Mouse (Mus musculus) embryonic facial prominence, embryonic 12.5 days (tissue): ENCODE data around the gene Tmco1. TPM values are rescaled to one million over a fixed set of nuclear protein-coding genes. Genes with fewer than 3 reads are reported as not detected.
A peak's percentile ranks its signal among the peaks of the same experiment; 100 is the strongest.

Experiments used
- ATAC-seq: fragments of 200-750 bp; cut with Nextera tagmentation; 2 replicates; pipeline ENCODE4 v1.8.0; 2017; ENCODE audit not compliant: insufficient number of reproducible peaks, insufficient read depth, low FRiP score, low TSS enrichment
- H3K27ac ChIP-seq: fragments of 300-500 bp; sonication (generic); 2 replicates; pipeline ENCODE4 v1.5.1; 2016; ENCODE audit warnings: mild to moderate bottlenecking
- H3K27me3 ChIP-seq: fragments of 300-500 bp; sonication (generic); 2 replicates; pipeline ENCODE4 v1.6.1; 2016; ENCODE audit warnings: mild to moderate bottlenecking, moderate library complexity
- H3K36me3 ChIP-seq: fragments of 300-500 bp; sonication (generic); 2 replicates; pipeline ENCODE4 v1.6.1; 2016; ENCODE audit warnings: mild to moderate bottlenecking
- H3K4me1 ChIP-seq: fragments of 300-500 bp; sonication (generic); 2 replicates; pipeline ENCODE4 v1.6.1; 2016
- H3K4me2 ChIP-seq: fragments of 300-500 bp; sonication (generic); replicated peaks from 2 replicates; pipeline ENCODE4 v1.6.1; 2016; ENCODE audit warnings: mild to moderate bottlenecking, moderate library complexity
- H3K4me3 ChIP-seq: fragments of 300-500 bp; sonication (generic); 2 replicates; pipeline ENCODE4 v1.5.1; 2016; ENCODE audit warnings: mild to moderate bottlenecking
- H3K9ac ChIP-seq: fragments of 300-500 bp; sonication (generic); 2 replicates; pipeline ENCODE4 v1.6.1; 2016; ENCODE audit warnings: mild to moderate bottlenecking, moderate library complexity
- H3K9me3 ChIP-seq: fragments of 300-500 bp; sonication (generic); 2 replicates; pipeline ENCODE4 v1.6.1; 2016; ENCODE audit warnings: mild to moderate bottlenecking, moderate library complexity
- WGBS: fragments of 180-500 bp; shearing (Covaris S2); methylation state at CpG from one replicate; pipeline ENCODE4 v1.1.7; 2016; 5-methylcytosine and 5-hydroxymethylcytosine counted together
- polyA plus RNA-seq: library from polyadenylated mRNA; unstranded; fragments of >200 nt; fragmentation: Nextera tagmentation; extraction: Ambion mirVana; gene quantifications from 2 replicates; pipeline ENCODE4 v1.2.1, GENCODE M21; 2016

Tmco1 gene
- polyA plus RNA-seq = 64.6 and 66.3 TPM in 2 replicates

- H3K9ac ChIP-seq = peak within 1 kb of the TSS; percentile 94
- peak within 1 kb of the TSS; percentile 77 for H3K4me2 ChIP-seq
- no peaks in the 10 kb centered on the region for H3K9me3 ChIP-seq
- ATAC-seq = peak; percentile 96
- no peaks in the 10 kb centered on the region for H3K36me3 ChIP-seq
- H3K4me3 ChIP-seq = peak within 1 kb of the TSS; percentile 78
- H3K27me3 ChIP-seq = no peaks in the 10 kb centered on the region
- WGBS = under 1% methylated on average over 82 of the region's 82 CpGs
- peak within 1 kb of the TSS; percentile 93 for H3K27ac ChIP-seq
- peaks cover 6% of the 10 kb centered on the region for H3K4me1 ChIP-seq
Observed at GRCm38 (mm10) chr1:167308261-167309054, at the start of gene Tmco1. Tmco1 (plus strand) TSS chr1:167308378.

DNA sequence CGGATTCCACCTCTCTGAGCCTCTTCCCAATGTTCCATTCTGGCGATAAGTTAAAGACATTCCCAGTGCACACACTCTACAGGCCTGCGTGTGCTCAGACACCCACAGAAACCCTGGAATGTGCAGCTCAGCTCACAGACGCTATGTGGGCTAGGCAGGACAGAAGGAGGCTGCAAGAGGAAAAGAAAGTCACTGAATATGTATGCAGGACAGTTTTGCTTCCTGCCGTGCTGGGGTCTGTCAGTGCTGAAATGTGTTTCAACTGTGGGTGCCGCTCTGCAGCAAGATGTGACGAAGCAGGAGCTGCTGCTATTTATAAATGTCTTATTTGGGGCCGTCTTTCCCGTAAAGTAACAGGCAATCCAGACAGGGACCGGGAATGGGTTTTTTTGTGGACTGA lies 48.5 kb upstream of the Tmco1 start:
- Histone ChIP-seq H3K9me3 (no peaks in the 10 kb centered on the region), H3K36me3 (no peaks in the 10 kb centered on the region), H3K9ac (no peak overlapping the region), H3K4me1 (peaks cover 22% of the 10 kb centered on the region), H3K4me3 (no peak overlapping the region), H3K27ac (no peak overlapping the region), H3K4me2 (no peak overlapping the region), H3K27me3 (no peaks in the 10 kb centered on the region)
- WGBS = 70% methylated on average over 10 of the region's 10 CpGs
- no peak for ATAC-seq

DNA sequence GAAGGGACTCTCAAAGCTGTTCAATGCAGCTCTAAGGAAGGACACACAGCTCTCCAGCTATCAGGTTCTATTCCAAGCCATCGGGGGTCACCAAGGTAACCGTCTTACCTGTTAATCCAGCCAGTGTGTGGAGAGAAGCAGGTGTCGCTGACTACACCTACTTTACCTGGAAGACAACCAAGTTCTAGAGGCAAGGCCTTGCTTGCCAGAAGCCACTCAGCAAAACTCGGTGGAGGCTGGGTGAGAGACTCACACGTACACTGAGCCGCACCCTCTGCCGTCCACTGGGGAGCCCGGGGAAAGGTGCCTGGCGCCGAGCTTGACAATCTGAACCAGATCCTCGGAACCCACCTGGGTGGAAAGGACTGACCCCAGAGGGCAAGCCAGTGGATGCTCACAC lies 46.4 kb upstream of the Tmco1 start:
- Histone ChIP-seq H3K4me2 (no peak overlapping the region), H3K4me1 (peaks cover 7% of the 10 kb centered on the region; the same call in 1 of the 2 replicates), H3K36me3 (no peaks in the 10 kb centered on the region), H3K27me3 (no peaks in the 10 kb centered on the region), H3K27ac (no peak overlapping the region), H3K9me3 (no peaks in the 10 kb centered on the region), H3K4me3 (no peak overlapping the region), H3K9ac (no peak overlapping the region)
- 87% methylated on average over 11 of the region's 11 CpGs for WGBS
- ATAC-seq = no peak

DNA sequence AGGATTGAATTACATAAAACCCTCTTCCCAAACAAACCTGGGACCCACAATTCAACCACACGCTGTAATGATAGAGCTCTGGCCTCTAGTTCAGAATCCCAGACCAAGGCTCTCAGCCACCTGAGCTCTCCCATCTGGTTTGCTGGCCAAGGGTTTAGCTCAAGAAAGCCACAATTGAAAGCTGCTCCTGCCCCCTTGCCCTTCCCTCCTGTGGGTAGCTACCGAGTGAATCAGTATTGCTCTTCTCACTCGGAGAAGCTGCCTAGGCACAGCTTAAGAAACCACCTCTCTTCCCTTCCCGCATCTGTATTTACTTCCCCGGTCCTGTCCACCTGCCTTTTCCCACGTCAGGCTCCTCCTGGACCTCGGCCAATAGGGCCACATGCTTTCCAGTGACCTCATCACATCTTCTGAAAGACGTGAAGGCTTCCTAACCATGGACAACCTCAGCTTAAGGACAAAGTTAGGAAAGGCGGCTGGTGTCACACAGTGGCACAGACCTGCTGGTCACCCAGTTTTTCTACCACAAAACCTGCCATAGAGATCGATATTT lies 45.6 kb upstream of the Tmco1 start:
- no peak overlapping the region for H3K4me2 ChIP-seq
- no peak overlapping the region for H3K4me3 ChIP-seq
- peaks cover 7% of the 10 kb centered on the region; the same call in 1 of the 2 replicates for H3K4me1 ChIP-seq
- no peak for ATAC-seq
- H3K27ac ChIP-seq = no peak overlapping the region
- H3K27me3 ChIP-seq = no peaks in the 10 kb centered on the region
- no peak overlapping the region for H3K9ac ChIP-seq
- WGBS = 65% methylated on average over 10 of the region's 10 CpGs
- H3K36me3 ChIP-seq = no peaks in the 10 kb centered on the region
- no peaks in the 10 kb centered on the region for H3K9me3 ChIP-seq

- Histone ChIP-seq H3K9me3 (no peaks in the 10 kb centered on the region), H3K27ac (no peak overlapping the region), H3K4me2 (no peak overlapping the region), H3K4me1 (peaks cover 30% of the 10 kb centered on the region), H3K27me3 (no peaks in the 10 kb centered on the region), H3K4me3 (no peak overlapping the region), H3K9ac (no peak overlapping the region), H3K36me3 (no peaks in the 10 kb centered on the region)
- ATAC-seq = no peak
- 81% methylated on average over 4 of the region's 4 CpGs for WGBS
Observed at GRCm38 (mm10) chr1:167265366-167265765, 42.8 kb upstream of the Tmco1 start.

- WGBS = 82% methylated on average over 3 of the region's 3 CpGs
- no peaks in the 10 kb centered on the region for H3K27me3 ChIP-seq
- peaks cover 44% of the 10 kb centered on the region for H3K4me1 ChIP-seq
- ATAC-seq = no peak
- no peak overlapping the region for H3K9ac ChIP-seq
- H3K4me3 ChIP-seq = no peak overlapping the region
- H3K36me3 ChIP-seq = no peaks in the 10 kb centered on the region
- H3K9me3 ChIP-seq = no peaks in the 10 kb centered on the region
- no peak overlapping the region for H3K4me2 ChIP-seq
- no peak overlapping the region for H3K27ac ChIP-seq
Observed at GRCm38 (mm10) chr1:167266720-167267119, 41.5 kb upstream of the Tmco1 start.

- Histone ChIP-seq H3K9me3 (no peaks in the 10 kb centered on the region), H3K4me2 (no peak overlapping the region), H3K36me3 (no peaks in the 10 kb centered on the region), H3K4me1 (peaks cover 43% of the 10 kb centered on the region), H3K27ac (no peak overlapping the region), H3K4me3 (no peak overlapping the region), H3K9ac (no peak overlapping the region), H3K27me3 (no peaks in the 10 kb centered on the region)
- 86% methylated on average over 9 of the region's 9 CpGs for WGBS
- no peak for ATAC-seq
Observed at GRCm38 (mm10) chr1:167268360-167269063, 39.7 kb upstream of the Tmco1 start.

DNA sequence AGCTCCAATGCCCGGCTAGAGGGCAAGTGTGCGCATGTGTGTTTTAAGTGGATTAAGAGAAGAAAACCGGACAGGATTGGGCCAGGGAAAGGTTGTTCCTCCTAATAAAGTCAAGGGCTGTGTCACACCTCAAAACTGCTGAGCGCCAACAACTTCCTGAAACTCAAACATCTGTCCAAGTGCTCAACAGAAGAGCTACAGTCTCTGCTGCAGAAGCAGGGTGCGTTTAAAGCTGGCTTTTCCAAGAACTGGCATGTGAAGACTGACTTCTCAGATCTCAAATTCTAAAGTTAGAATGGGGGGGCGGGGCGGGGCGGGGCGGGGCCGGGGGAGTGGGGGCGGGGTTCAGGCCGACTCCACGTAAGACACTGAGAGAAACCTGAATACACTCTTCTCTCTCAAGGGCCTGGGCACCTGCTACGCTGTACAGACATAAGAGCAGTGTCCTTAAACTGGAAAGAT lies 38.8 kb upstream of the Tmco1 start:
- Histone ChIP-seq H3K4me1 (peaks cover 48% of the 10 kb centered on the region), H3K27me3 (no peaks in the 10 kb centered on the region), H3K9me3 (no peaks in the 10 kb centered on the region), H3K4me3 (no peak overlapping the region), H3K4me2 (peak overlapping the region; percentile 34), H3K9ac (no peak overlapping the region), H3K36me3 (no peaks in the 10 kb centered on the region), H3K27ac (peak overlapping the region; percentile 41)
- 23% methylated on average over 14 of the region's 14 CpGs for WGBS
- ATAC-seq = no peak

GRCm38 (mm10) chr1:167269856-167270270 lies 38.3 kb upstream of the Tmco1 start:
- no peak for ATAC-seq
- no peaks in the 10 kb centered on the region for H3K27me3 ChIP-seq
- no peaks in the 10 kb centered on the region for H3K36me3 ChIP-seq
- H3K9ac ChIP-seq = no peak overlapping the region; the same call in 1 of the 2 replicates
- H3K27ac ChIP-seq = peak overlapping the region; percentile 30
- WGBS = 19% methylated on average over 6 of the region's 6 CpGs
- peak overlapping the region; percentile 34 for H3K4me2 ChIP-seq
- peaks cover 48% of the 10 kb centered on the region for H3K4me1 ChIP-seq
- no peaks in the 10 kb centered on the region for H3K9me3 ChIP-seq
- no peak overlapping the region for H3K4me3 ChIP-seq

- Histone ChIP-seq H3K4me1 (peaks cover 48% of the 10 kb centered on the region), H3K9me3 (no peaks in the 10 kb centered on the region), H3K27ac (peak overlapping the region; percentile 30), H3K27me3 (no peaks in the 10 kb centered on the region), H3K4me3 (peak overlapping the region; percentile 6; the same call in 1 of the 2 replicates), H3K4me2 (peak overlapping the region; percentile 34), H3K36me3 (no peaks in the 10 kb centered on the region), H3K9ac (peak overlapping the region; percentile 0; the same call in 1 of the 2 replicates)
- peak; percentile 19; the same call in 1 of the 2 replicates for ATAC-seq
- WGBS = 12% methylated on average over 19 of the region's 19 CpGs
Observed at GRCm38 (mm10) chr1:167270342-167271111, 37.7 kb upstream of the Tmco1 start.

DNA sequence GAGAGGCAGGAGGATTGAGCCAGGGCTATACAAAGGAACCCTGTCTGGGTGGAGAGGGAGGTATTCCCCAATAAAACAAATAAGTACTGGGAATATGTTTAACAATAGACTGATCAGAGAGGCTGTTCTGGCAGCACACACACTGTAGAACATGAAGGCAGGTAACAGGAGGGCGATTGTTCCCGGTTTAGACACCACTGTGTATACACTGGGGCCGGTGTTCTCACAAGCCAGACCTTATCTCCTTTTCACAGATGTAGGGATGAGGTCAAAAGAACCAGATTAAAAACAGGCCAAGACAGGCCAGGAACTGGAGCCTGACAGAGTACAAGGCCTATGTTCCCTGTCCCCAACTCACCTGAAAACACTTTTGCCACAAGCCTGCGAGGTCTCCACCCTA lies 36.9 kb upstream of the Tmco1 start:
- WGBS = 36% methylated on average over 4 of the region's 4 CpGs
- H3K4me1 ChIP-seq = peaks cover 48% of the 10 kb centered on the region
- ATAC-seq = no peak

More for the DNA sequence above, 36.9 kb upstream of the Tmco1 start:
- Histone ChIP-seq H3K36me3 (no peaks in the 10 kb centered on the region), H3K4me3 (no peak overlapping the region), H3K27me3 (no peaks in the 10 kb centered on the region), H3K27ac (no peak overlapping the region), H3K9me3 (no peaks in the 10 kb centered on the region), H3K4me2 (peak overlapping the region; percentile 34), H3K9ac (no peak overlapping the region)
